Mouse (Mus musculus) left cerebral cortex, postnatal 14 days (tissue): Measurements from ENCODE around the gene Gm10837. TPM values are rescaled to one million over a fixed set of nuclear protein-coding genes. Genes with fewer than 3 reads are reported as not detected.
"Not testable (repeated sequence)": the region's sequence is repeated elsewhere in the genome, so short reads cannot be mapped to it uniquely, and the experiment has no call there.

Source experiments
- DNase-seq, 2 experiments: peaks; one replicate each; pipeline ENCODE4 v3.0.0; 2021 to 2022; ENCODE audit warnings: low spot score in 2 of 2, mixed read lengths in 1 of 2
- intact Hi-C: fragments of 180-260 bp; cut with DNase I; formaldehyde crosslinking; loops from one replicate; pipeline ENCODE4 v1.15.1; 2025
- long read RNA-seq, 2 experiments: library from polyadenylated mRNA; stranded (forward); transcript quantifications; one replicate each; pipeline ENCODE4 v2.0.0; 2021
- total RNA-seq, 2 experiments: library from RNA; stranded (reverse); gene quantifications; 2 replicates each; pipeline ENCODE4 v1.2.3; 2021

The Gm10837 gene
- under 1 TPM in 1 of 2 experiments, not detected in 1; 0.31 TPM for total RNA-seq
- long read RNA-seq, experiment 1, result 0 reads
- long read RNA-seq, experiment 2, result 0 reads

GRCm38 (mm10) chr14:122490441-122491328 is at the start of gene Gm10837:
Gene Gm10837 (plus strand): TSS chr14:122490586.
- DNase-seq, result no peak
- intact Hi-C loops, result no loop called here

GRCm38 (mm10) chr14:122449601-122450495 is 40.5 kb upstream of the Gm10837 start:
- no peak for DNase-seq
- intact Hi-C loops, result loop anchor here (5.0 kb wide), 2 partner anchors 43 to 223 kb away; no protein-coding TSS in a partner anchor

DNA sequence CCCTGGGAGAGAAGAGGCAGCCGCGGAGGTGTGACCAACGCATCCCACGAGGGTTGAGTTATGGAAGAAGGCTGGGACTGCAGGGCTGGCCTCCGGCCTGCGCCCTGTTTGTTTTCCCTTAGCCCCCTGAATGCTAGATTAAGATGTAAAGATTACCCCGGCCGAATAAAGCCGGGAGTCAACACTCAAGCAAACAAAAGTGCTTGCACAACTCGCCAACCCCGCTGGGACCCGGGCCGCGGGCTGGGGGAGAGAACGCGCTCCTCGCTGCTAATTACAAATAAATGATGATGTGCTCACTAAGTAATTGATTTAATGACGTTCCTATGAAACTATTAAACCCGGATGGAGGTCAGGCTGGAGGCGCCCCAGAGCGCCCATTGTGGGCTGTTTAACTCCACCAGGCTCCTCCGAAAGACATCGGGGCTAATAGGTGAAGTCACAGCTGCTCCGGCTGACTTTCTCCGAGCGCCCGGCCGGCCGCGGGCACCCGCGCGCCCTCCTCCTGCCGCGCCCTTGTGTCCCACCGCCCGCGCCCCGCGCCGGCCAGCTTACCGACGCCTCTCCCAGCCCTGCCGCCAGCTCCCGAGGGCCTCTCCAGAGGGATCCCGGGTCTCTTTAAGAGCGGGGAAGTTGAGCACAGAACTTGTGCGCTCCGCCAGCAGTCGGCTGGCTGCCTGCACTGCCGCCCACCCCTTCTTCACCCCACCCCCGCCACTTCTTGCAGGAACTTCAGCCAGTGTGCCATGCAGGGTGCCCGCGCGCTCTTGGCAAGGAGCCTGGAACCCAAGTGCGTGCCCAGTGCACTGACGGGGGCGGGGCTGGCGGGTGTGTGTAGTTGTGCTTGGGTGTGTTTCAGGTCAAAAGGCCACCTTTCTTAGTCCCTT is 39.6 kb upstream of the Gm10837 start, which contains the start of gene Gm5089:
Gene Gm5089 (minus strand): TSS at position 620 of the 887 bp plus-strand sequence.
- DNase-seq, result peak; percentile 36 to 47
- intact Hi-C loops, result loop anchor here (5.0 kb wide), 2 partner anchors 43 to 223 kb away; no protein-coding TSS in a partner anchor

DNA sequence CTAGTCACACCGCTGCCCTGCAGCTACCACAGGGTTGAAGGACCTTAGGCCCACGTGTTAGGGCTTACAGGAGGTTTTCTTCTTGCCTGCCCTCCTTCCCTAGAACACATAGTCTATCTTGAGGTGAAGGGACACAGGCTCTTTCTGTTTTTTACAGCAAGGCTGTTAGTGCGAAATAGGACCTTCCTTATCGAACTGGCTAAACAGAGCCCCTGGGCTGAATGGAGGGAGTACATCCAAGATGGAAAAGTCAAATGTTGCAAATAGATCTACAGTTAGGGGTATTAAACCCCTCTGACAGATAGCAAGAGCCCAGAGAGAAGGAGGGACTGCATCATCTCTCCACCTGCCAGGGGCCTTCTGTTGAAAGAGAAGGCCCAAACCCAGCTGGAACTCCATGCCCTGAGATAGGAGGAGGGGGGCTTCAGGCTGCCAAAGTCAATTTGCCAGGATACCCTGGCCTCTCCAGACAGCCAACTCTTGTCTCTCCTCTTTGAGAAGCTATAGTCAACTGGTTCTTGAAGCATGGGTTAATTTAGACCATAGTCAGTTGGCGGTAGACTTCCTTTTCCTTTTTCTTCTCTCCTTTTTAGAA is 38.7 kb upstream of the Gm10837 start:
- intact Hi-C loops, result loop anchor here (5.0 kb wide), 2 partner anchors 44 to 224 kb away; no protein-coding TSS in a partner anchor
- no peak for DNase-seq

DNA sequence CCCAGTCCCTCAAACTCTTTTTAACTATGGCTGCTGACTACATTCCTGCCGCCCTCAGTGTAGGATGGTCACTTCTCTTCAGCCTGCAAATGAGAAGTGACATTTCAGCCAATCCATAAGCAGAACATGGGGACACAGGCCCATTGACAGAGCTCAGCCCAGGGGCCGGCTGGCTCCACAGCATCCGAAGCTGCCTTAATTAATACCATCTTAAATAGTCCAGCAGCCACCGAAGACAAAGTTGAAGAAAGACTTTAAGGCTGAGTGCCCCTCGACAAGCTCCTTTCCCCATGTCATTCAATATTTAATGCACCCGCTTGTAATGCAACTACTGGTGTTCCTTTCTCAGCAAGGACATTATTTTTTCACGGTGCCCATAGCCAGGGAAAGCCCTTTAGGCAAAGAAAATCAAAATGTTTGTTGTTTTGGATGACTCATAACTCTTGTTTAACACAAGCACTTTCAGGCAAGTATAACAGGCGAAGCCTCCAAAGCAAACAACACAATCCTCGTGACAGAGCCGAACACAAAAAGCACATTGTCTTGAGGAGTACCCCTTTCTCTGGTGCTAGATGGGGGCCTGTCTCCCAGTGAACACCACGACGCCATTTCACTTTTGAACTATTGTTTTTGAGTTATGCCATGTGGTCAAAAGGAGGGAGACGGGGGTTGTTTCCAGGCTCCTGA is 37.5 kb upstream of the Gm10837 start:
- DNase-seq, result no peak
- intact Hi-C loops, result loop anchor here (5.0 kb wide), 2 partner anchors 46 to 226 kb away; no protein-coding TSS in a partner anchor

- DNase-seq, result peak; percentile 34
- intact Hi-C loops, result loop anchor here (5.0 kb wide), 2 partner anchors 46 to 226 kb away; no protein-coding TSS in a partner anchor
These were observed 36.9 kb upstream of the Gm10837 start for GRCm38 (mm10) chr14:122453388-122453995.

DNA sequence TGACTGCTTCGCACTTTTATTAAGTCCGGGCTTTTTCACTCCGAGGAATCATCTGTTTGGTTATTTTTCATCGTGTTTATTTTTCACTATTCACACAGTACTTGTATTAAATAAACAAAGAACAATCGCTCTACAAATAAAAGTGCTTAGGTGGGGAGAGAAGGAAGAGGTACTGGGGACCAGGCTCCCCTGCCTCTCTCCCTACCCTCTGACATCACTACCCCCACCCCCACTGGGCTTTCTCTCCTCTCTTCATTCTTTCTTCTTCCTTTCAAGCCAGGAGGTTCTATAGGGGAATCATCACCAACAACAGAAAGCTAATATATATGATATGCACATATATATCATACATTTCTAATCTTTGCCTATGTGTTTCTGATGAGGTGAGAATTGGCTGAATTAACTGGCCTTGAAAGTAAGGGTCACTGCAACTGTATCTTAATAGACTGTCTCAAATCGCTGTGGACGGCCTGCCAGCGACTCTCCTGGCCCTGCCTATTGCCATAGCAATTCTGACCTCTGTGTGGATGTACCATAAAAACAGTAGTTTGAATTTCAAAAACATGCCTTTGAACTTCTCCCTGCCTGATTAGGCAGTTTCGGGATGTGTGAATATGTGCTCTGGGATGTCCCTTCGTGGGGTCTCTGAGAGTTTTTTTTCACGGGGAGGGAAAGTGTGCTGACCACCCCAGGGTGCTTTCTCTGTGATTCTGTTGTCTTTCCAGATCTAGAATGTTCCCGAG is 36.2 kb upstream of the Gm10837 start:
- intact Hi-C loops, result loop anchor here (5.0 kb wide), 2 partner anchors 47 to 227 kb away; no protein-coding TSS in a partner anchor
- no peak for DNase-seq

DNA sequence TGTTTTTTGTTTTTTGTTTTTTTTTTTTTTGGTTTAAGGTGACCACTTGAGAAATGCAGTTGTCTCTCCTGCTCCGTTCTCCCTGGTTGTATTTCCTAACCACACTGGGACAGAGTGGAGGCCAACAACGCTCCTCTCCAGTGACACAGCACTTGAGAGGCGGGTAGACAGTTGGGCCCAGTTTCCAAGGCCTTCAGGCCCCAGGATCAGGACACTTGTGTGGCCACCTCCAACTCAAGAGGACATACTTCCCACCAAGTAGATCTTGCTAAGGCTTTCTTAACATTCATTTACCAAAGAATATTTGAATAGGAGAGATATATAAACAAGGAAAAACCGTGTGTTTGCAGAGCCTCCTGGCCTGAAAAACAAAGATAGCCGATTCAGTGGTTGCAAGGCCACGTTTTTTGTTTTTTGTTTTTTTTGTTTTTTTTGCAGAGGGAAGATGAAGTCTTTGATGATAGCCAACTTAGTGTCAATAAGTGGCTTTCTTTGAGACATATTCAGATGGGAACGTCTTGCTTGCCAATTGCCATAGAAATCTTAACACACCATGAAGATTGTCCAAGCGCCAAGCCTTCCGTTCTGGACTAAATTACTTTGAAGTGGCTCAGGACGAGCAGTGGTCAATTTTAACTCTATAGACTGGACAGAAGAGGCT is 35.4 kb upstream of the Gm10837 start:
- intact Hi-C loops, result loop anchor here (5.0 kb wide), 2 partner anchors 48 to 228 kb away; no protein-coding TSS in a partner anchor
- DNase-seq, result peak in 1 of 2 experiments; percentile 6

DNA sequence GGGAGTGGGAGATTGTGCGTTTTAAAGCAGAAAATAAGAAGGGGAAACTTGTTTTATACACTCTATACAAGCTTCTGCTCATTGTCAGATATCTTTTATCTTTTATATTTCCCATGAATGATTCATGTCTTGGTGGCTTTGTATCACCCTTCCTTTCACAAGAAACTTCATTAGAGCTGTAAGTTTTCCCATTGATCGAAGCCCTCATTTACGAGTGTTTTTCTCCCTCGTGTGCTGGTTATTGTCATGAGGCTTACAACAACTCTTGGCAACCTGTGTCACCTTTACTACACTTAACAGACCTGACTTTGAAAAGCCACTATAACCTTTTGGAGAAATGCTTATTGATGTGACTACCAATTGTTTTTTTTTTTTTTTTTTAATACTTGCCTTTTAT is 34.8 kb upstream of the Gm10837 start:
- no peak for DNase-seq
- intact Hi-C loops, result no loop called here

GRCm38 (mm10) chr14:122459332-122459731 is 31.1 kb upstream of the Gm10837 start:
- intact Hi-C loops, DNase-seq: not testable (repeated sequence)

GRCm38 (mm10) chr14:122459776-122460175 is 30.6 kb upstream of the Gm10837 start:
- DNase-seq, result no peak
- intact Hi-C loops, result no loop called here

- intact Hi-C loops, result no loop called here
- no peak for DNase-seq
These were observed 30.2 kb upstream of the Gm10837 start for GRCm38 (mm10) chr14:122460226-122460625.

GRCm38 (mm10) chr14:122461500-122461899 is 28.9 kb upstream of the Gm10837 start:
- DNase-seq, result no peak
- intact Hi-C loops, result no loop called here

DNA sequence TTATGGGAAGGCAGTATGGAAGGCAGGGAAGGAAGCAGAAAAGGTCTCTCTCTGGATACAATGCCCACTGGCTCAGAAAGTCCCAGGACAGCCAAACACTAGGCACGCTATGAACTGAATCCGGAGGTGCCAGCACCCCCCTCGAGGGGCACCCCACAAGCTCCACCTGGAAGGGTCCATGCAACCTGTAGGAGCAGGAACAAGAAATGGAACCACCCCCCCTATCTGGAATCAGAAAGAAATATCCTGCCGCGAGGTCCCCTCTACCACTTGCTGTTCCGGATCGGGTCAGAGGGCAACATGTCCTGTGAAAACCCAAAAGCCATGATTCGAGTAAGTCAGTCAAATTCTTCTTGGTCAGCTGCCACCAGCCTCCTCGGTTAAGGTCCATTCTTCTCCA is 28.4 kb upstream of the Gm10837 start:
- DNase-seq, result no peak
- intact Hi-C loops, result no loop called here

DNA sequence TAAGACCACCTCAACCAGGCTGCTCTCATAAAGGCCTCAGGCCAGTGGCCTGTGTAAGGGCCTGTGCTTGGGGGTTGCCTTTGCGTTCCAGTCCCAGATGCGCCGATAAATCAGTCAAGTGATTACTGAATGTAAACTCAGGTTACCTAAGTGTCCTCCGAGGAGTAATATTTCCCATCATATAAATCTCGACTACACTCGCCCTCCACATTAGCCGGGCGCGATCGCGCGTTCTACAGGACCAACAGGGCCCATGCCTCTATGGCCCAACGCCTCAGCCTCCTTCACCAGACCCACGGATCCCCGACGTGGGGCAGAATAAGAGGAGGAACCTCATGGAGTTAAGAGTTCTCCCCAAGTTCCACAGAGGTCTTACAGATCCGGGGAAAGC is 27.7 kb upstream of the Gm10837 start:
- intact Hi-C loops, result no loop called here
- DNase-seq, result no peak

DNA sequence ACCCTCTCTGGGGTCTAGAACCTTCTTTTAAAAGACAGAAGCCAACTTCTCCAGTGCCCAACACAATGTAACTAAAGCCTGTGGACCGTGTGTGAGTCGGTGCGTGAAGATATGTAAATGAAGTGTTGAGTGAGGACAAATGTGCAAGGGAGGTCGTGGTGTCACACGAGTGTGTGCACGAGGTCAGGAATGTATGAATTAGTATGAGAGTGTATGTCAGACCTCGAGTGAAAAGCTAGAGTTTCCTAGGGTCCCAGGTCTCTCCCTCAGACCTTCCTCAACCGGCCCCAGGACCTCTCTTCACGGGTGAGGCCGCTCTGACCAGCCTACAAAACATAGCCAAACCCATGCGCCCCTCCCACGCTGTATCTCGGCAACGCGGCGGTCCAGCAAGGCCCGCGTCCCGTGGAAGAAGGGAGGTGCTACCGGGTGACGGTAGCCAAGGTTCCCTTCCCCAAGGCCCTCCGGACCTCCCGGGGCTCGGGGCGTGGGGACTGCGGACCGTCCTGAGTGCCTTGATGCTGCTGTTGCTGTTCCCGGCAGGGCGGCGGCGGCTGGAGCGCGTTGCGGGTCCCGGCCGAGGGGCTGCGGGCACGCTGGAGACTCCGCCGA is 27.2 kb upstream of the Gm10837 start:
- intact Hi-C loops, result no loop called here
- no peak for DNase-seq
